9 mouse cellular contexts compared by ENCODE assay signal in genomic region chr12:29937308-29937707, GRCm38 (mm10). TPM values are rescaled to one million over a fixed set of nuclear protein-coding genes. Genes with fewer than 3 reads are reported as not detected.
DNase-seq lines count a peak whose midpoint lies in the region; TF ChIP-seq lines count a peak whose summit lies in the region.
"Had no signal": no experiment of that assay in that cellular context is flagged by ENCODE, and none has a peak within 500 bp of the region (broad histone marks: within the 10 kb centered on the region; RNA-seq: fewer than 3 reads in every experiment).

Gene Pxdn, plus strand, starts transcription at chr12:29937608.

- H3K4me1 ChIP-seq in ES-E14 (ENCODE audit: control insufficient read depth in 2 of 2, insufficient read depth in 2 of 2, low read length in 2 of 2, poor library complexity in 1 of 2) = peaks cover 2 to 12% of the 10 kb centered on the region in 2 experiments; a peak in 2 of 4 replicates

- intact Hi-C loops in gastrocnemius, postnatal 36 days (cut with DNase I) = loop anchor here (5.0 to 10.0 kb wide), 2 partner anchors 40 to 647 kb away; partner anchors contain the start of gene Tmem18

- peaks cover 39% of the 10 kb centered on the region for H3K79me2 ChIP-seq in myocyte (ENCODE audit: control insufficient read depth, insufficient read depth)

- peak within 1 kb of the TSS; percentile 94 for H3K4me2 ChIP-seq in myocyte (ENCODE audit: low read depth)

- no peak within 1 kb of the TSS for H3K27ac ChIP-seq in ES-E14 (ENCODE audit: insufficient read depth, low read depth, low read length, poor library complexity, severe bottlenecking)

- DNase-seq in frontal cortex, adult 2 months (ENCODE audit: extremely low spot score in 1 of 2, low spot score in 1 of 2) = no peak
- no peak for DNase-seq in frontal cortex, postnatal 25 days (ENCODE audit: low spot score in 2 of 2)
- no peak for DNase-seq in ES-E14 (ENCODE audit: low read depth, low spot score)
- DNase-seq in gastrocnemius, postnatal 36 days = no peak
- no peak for DNase-seq in layer of hippocampus, postnatal 14 days (ENCODE audit: low spot score in 2 of 2)
- DNase-seq in urinary bladder, postnatal 36 days (ENCODE audit: low spot score in 2 of 2) = no peak
- DNase-seq in ovary, postnatal 10 days (ENCODE audit: low spot score) = no peak

- no peaks in the 10 kb centered on the region for H3K27me3 ChIP-seq in myocyte (ENCODE audit: control insufficient read depth, insufficient read depth, insufficient read length)

- H3K9ac ChIP-seq in ES-E14 (ENCODE audit: insufficient read depth, low read depth, low read length, poor library complexity, severe bottlenecking) = peak within 1 kb of the TSS; percentile 55

- no peaks in the 10 kb centered on the region for H3K36me3 ChIP-seq in ES-E14 (ENCODE audit: control insufficient read depth, insufficient read depth, low read length, poor library complexity, severe bottlenecking)
- H3K36me3 ChIP-seq in myocyte (ENCODE audit: control insufficient read depth, insufficient read depth) = no peaks in the 10 kb centered on the region

- H3K9me3 ChIP-seq in ES-E14 (ENCODE audit: control insufficient read depth, insufficient read depth, low read depth, low read length) = no peaks in the 10 kb centered on the region

- H3K4me3 ChIP-seq in ES-E14 (ENCODE audit: insufficient read depth in 1 of 2, low read depth in 1 of 2, low read length in 2 of 2, poor library complexity in 1 of 2, severe bottlenecking in 1 of 2) (peak within 1 kb of the TSS; percentile 65 to 66), myocyte (peak within 1 kb of the TSS; percentile 66)

- no peak for TF ChIP-seq POLR2A in myocyte (IDR thresholded peaks at IDR 0.05; ENCODE audit: insufficient read length, low read depth)

- H3ac ChIP-seq in myocyte (ENCODE audit: control insufficient read depth, insufficient read length) = peak within 1 kb of the TSS; percentile 41

- in situ Hi-C loops in ES-E14 (cut with MboI; ENCODE audit: low sequenced_read_pairs in 2 of 2, unreplicated experiment in 2 of 2) = no loop called here

TF ChIP-seq in ES-E14, 5 proteins besides CTCF, POLR2A, EP300 and RAD21:
- TF ChIP-seq CHD2 (IDR thresholded peaks at IDR 0.05; ENCODE audit: low read depth, low read length) (no peak), ZC3H11A (IDR thresholded peaks at IDR 0.05; ENCODE audit: borderline replicate concordance, low read depth, low read length) (no peak), HCFC1 (IDR thresholded peaks at IDR 0.05; ENCODE audit: borderline replicate concordance, insufficient read depth, low read length) (no peak), MAFK (IDR thresholded peaks at IDR 0.05; ENCODE audit: insufficient read depth, low read depth, low read length) (no peak), ZNF384 (IDR thresholded peaks at IDR 0.05; ENCODE audit: low read depth, low read length) (no peak)
TF ChIP-seq in ES-E14: peak in this region for 0.

TF ChIP-seq in myocyte, 11 proteins besides CTCF, POLR2A, EP300 and RAD21:
- no peak for TF ChIP-seq REST (IDR thresholded peaks at IDR 0.05; ENCODE audit: insufficient read depth, insufficient read length)
- no peak for TF ChIP-seq MYOG (IDR thresholded peaks at IDR 0.05; ENCODE audit: control insufficient read depth in 1 of 3, insufficient read depth in 1 of 3, insufficient read length in 2 of 3, low read depth in 2 of 3)
- TF ChIP-seq MAX (IDR thresholded peaks at IDR 0.05; ENCODE audit: low read depth) = no peak
- no peak for TF ChIP-seq POLR2AphosphoS2 (IDR thresholded peaks at IDR 0.05; ENCODE audit: insufficient read length, low read depth)
- TF ChIP-seq CEBPB (IDR thresholded peaks at IDR 0.05; ENCODE audit: insufficient read depth, poor library complexity, severe bottlenecking) = no peak
- no peak for TF ChIP-seq TCF12 (IDR thresholded peaks at IDR 0.05; ENCODE audit: insufficient read depth, poor library complexity, severe bottlenecking)
- no peak for TF ChIP-seq E2F4 (IDR thresholded peaks at IDR 0.05; ENCODE audit: insufficient read depth)
- TF ChIP-seq SRF (IDR thresholded peaks at IDR 0.05; ENCODE audit: control insufficient read depth, insufficient read length, low read depth) = no peak
- no peak for TF ChIP-seq MYOD1 (IDR thresholded peaks at IDR 0.05; ENCODE audit: control insufficient read depth in 1 of 3, insufficient read length in 2 of 3, low read depth in 2 of 3)
- TF ChIP-seq USF1 (IDR thresholded peaks at IDR 0.05; ENCODE audit: low read depth) = no peak
- TF ChIP-seq TCF3 (IDR thresholded peaks at IDR 0.05; ENCODE audit: insufficient read length, low read depth) = no peak

RNA-seq across cellular contexts. Expression of gene Pxdn, which starts in this region (rescaled TPM):
- 77.0 and 84.4 TPM in 2 replicates for polyA plus RNA-seq in frontal cortex, adult 2 months (2012; rRNA removed)
- 43.8 and 53.7 TPM in 2 replicates for total RNA-seq in ES-E14 (2012; rRNA removed)
- 10 to 100 TPM; 12.7 to 12.9 TPM for total RNA-seq in gastrocnemius, postnatal 36 days (2021)
- 10 to 100 TPM; 73.9 to 82.6 TPM for total RNA-seq in layer of hippocampus, postnatal 14 days (2021)
- polyA plus RNA-seq in myocyte (2012; fragmentation: generic; extraction: Trizol) = 50.5 TPM
- total RNA-seq: hematopoietic stem cell, adult 5-6 weeks had no signal
